ENCODE assay signal across 8 mouse cellular contexts in the genomic region with DNA sequence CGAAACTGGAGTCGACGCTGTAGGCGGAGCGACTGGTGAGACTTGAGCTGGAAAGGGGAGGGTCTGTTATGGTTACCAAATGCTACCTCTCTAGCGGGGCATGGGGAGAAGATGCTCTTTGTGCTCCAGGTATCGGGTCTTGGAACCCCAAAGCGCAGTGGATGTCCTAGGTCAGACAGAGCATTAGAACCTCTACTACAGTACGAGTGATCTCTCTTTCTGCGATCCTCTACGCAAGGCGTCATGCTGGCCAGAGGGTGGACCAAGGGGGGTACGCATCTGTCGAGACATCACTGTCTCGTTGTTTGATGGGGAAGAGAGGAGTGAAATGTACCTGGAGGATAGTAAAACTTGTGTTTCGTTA. TPM values are rescaled to one million over a fixed set of nuclear protein-coding genes. Genes with fewer than 3 reads are reported as not detected.
DNase-seq lines count a peak whose midpoint lies in the region; ATAC-seq and TF ChIP-seq lines count a peak whose summit lies in the region.

No protein-coding gene starts in this region.

- no peaks in the 10 kb centered on the region for H3K36me3 ChIP-seq in kidney, adult 2 months (ENCODE audit: control insufficient read depth, insufficient read depth, low read length)
- H3K36me3 ChIP-seq in hindbrain, postnatal 0 days (ENCODE audit: insufficient read depth, low read length) = peaks cover 14% of the 10 kb centered on the region; the same call in 1 of the 2 replicates
- H3K36me3 ChIP-seq in midbrain, embryonic 14.5 days (ENCODE audit: control insufficient read depth, insufficient read depth, low read length) = peaks cover 33% of the 10 kb centered on the region

- H3K4me3 ChIP-seq in kidney, adult 2 months (ENCODE audit: insufficient read depth, low read depth, low read length) = peak overlapping the region; percentile 87
- H3K4me3 ChIP-seq in bone marrow macrophage, adult 2 months (ENCODE audit: insufficient read depth, low read length) = peak overlapping the region; percentile 85
- H3K4me3 ChIP-seq in hindbrain, postnatal 0 days (ENCODE audit: low read length) = peak overlapping the region; percentile 87
- peak overlapping the region; percentile 97 for H3K4me3 ChIP-seq in midbrain, embryonic 14.5 days (replicated peaks; ENCODE audit: low read depth, low read length)

- peaks cover 2% of the 10 kb centered on the region; the same call in 1 of the 2 replicates for H3K4me1 ChIP-seq in kidney, adult 2 months (ENCODE audit: control insufficient read depth, insufficient read depth, low read length)
- H3K4me1 ChIP-seq in bone marrow macrophage, adult 2 months (ENCODE audit: control insufficient read depth, insufficient read depth, low read length) = peaks cover 19% of the 10 kb centered on the region
- peaks cover 18% of the 10 kb centered on the region for H3K4me1 ChIP-seq in hindbrain, postnatal 0 days (ENCODE audit: insufficient read depth, low read length)
- H3K4me1 ChIP-seq in midbrain, embryonic 14.5 days (ENCODE audit: control insufficient read depth, insufficient read depth, low read length) = peaks cover 17% of the 10 kb centered on the region

- no peaks in the 10 kb centered on the region for H3K27me3 ChIP-seq in kidney, adult 2 months (replicated peaks; ENCODE audit: control insufficient read depth, insufficient read depth, low read length)
- H3K27me3 ChIP-seq in hindbrain, postnatal 0 days (ENCODE audit: insufficient read depth, low read length) = no peaks in the 10 kb centered on the region
- no peaks in the 10 kb centered on the region for H3K27me3 ChIP-seq in midbrain, embryonic 14.5 days (ENCODE audit: control insufficient read depth, insufficient read depth, low read length)

- TF ChIP-seq CTCF in kidney, adult 2 months (conservative IDR thresholded peaks at IDR 0.05; ENCODE audit: insufficient read depth, insufficient read length, low read depth, low read length) = no peak
- no peak for TF ChIP-seq CTCF in bone marrow macrophage, adult 2 months (IDR thresholded peaks at IDR 0.05; ENCODE audit: low read depth, low read length)
- TF ChIP-seq CTCF in hindbrain, postnatal 0 days (IDR thresholded peaks at IDR 0.05; ENCODE audit: low read depth) = no peak

- no peaks in the 10 kb centered on the region for H3K9me3 ChIP-seq in hindbrain, postnatal 0 days (ENCODE audit: low read length)
- H3K9me3 ChIP-seq in midbrain, embryonic 14.5 days (ENCODE audit: control insufficient read depth, low read length) = no peaks in the 10 kb centered on the region

- intact Hi-C loops in left cerebral cortex, postnatal 14 days (cut with DNase I) = no loop called here

- WGBS in kidney, adult 2 months = under 1% methylated on average over 16 of the region's 16 CpGs
- WGBS in hindbrain, postnatal 0 days = under 1% methylated on average over 16 of the region's 16 CpGs
- WGBS in midbrain, embryonic 14.5 days = 1% methylated on average over 16 of the region's 16 CpGs

- peak overlapping the region; percentile 80 for H3K9ac ChIP-seq in hindbrain, postnatal 0 days (replicated peaks; ENCODE audit: low read length)
- H3K9ac ChIP-seq in midbrain, embryonic 14.5 days (replicated peaks; ENCODE audit: low read length) = peak overlapping the region; percentile 84

- DNase-seq in kidney, adult 2 months = no peak
- DNase-seq in kidney, postnatal 4 days = no peak
- no peak for DNase-seq in hindbrain, postnatal 0 days (ENCODE audit: low spot score)
- no peak for DNase-seq in midbrain, embryonic 14.5 days
- DNase-seq in left cerebral cortex, postnatal 14 days (ENCODE audit: low spot score in 2 of 2) = no peak
- no peak for DNase-seq in spleen, adult 12 weeks (ENCODE audit: low spot score)
- DNase-seq in adrenal gland, postnatal 10 days = no peak

- peak; percentile 59 for ATAC-seq in hindbrain, postnatal 0 days
- ATAC-seq in midbrain, embryonic 14.5 days (ENCODE audit: low FRiP score, low TSS enrichment) = peak; percentile 46; the same call in 1 of the 2 replicates

- no peak overlapping the region for H3K27ac ChIP-seq in kidney, adult 2 months (ENCODE audit: insufficient read depth, low read depth, low read length)
- no peak overlapping the region for H3K27ac ChIP-seq in bone marrow macrophage, adult 2 months (ENCODE audit: insufficient read depth, low read depth, low read length)
- H3K27ac ChIP-seq in hindbrain, postnatal 0 days = peak overlapping the region; percentile 65; the same call in 1 of the 2 replicates
- H3K27ac ChIP-seq in midbrain, embryonic 14.5 days (replicated peaks; ENCODE audit: low read depth, low read length) = peak overlapping the region; percentile 66

- TF ChIP-seq POLR2A in kidney, adult 2 months (IDR thresholded peaks at IDR 0.05; ENCODE audit: low read depth, low read length) = no peak
- TF ChIP-seq POLR2A in bone marrow macrophage, adult 2 months (IDR thresholded peaks at IDR 0.05; ENCODE audit: borderline replicate concordance, low read depth, low read length) = no peak

- peak overlapping the region; percentile 86 for H3K4me2 ChIP-seq in hindbrain, postnatal 0 days (ENCODE audit: low read depth, low read length)
- H3K4me2 ChIP-seq in midbrain, embryonic 14.5 days (ENCODE audit: low read length) = peak overlapping the region; percentile 85

RNA-seq across cellular contexts. Expression of a gene that starts 0.5 kb away (rescaled TPM):
- 16.9 and 18.8 TPM in 2 replicates for polyA plus RNA-seq in kidney, adult 2 months (2012; rRNA removed)
- polyA plus RNA-seq in bone marrow macrophage, adult 2 months (2012; ENCODE audit: insufficient read depth, insufficient read length, missing spikeins) = 19.9 and 21.5 TPM in 2 replicates
- total RNA-seq in hindbrain, postnatal 0 days (2014; rRNA removed) = 11.4 and 14.3 TPM in 2 replicates
- 7.9 and 9.9 TPM in 2 replicates for polyA plus RNA-seq in hindbrain, postnatal 0 days (2015; fragmentation: Nextera tagmentation; extraction: Ambion mirVana)
- polyA plus RNA-seq in midbrain, embryonic 14.5 days (2014; fragmentation: Nextera tagmentation; extraction: Ambion mirVana) = 18.0 and 18.4 TPM in 2 replicates
- 10 to 100 TPM; 19.8 to 22.4 TPM for total RNA-seq in left cerebral cortex, postnatal 14 days (2021)
- total RNA-seq in adrenal gland, postnatal 10 days (2021) = 10 to 100 TPM; 17.8 to 24.5 TPM

RNA-seq across cellular contexts. Expression of a gene that starts 0.6 kb away (rescaled TPM):
- 20.5 and 24.1 TPM in 2 replicates for polyA plus RNA-seq in kidney, adult 2 months (2012; rRNA removed)
- polyA plus RNA-seq in bone marrow macrophage, adult 2 months (2012; ENCODE audit: insufficient read depth, insufficient read length, missing spikeins) = 23.6 and 24.5 TPM in 2 replicates
- total RNA-seq in hindbrain, postnatal 0 days (2014; rRNA removed) = 46.4 and 52.8 TPM in 2 replicates
- 39.2 and 42.8 TPM in 2 replicates for polyA plus RNA-seq in hindbrain, postnatal 0 days (2015; fragmentation: Nextera tagmentation; extraction: Ambion mirVana)
- polyA plus RNA-seq in midbrain, embryonic 14.5 days (2014; fragmentation: Nextera tagmentation; extraction: Ambion mirVana) = 48.4 and 49.9 TPM in 2 replicates
- total RNA-seq in left cerebral cortex, postnatal 14 days (2021) = 10 to 100 TPM; 43.2 to 50.7 TPM
- 10 to 100 TPM; 38.0 to 38.1 TPM for total RNA-seq in adrenal gland, postnatal 10 days (2021)

RNA-seq across cellular contexts. Expression of a gene that starts 21.9 kb away (rescaled TPM):
- polyA plus RNA-seq in kidney, adult 2 months (2012; rRNA removed) = 5.0 and 5.7 TPM in 2 replicates
- not detected in 2 replicates for polyA plus RNA-seq in bone marrow macrophage, adult 2 months (2012; ENCODE audit: insufficient read depth, insufficient read length, missing spikeins)
- total RNA-seq in hindbrain, postnatal 0 days (2014; rRNA removed) = not detected in 2 replicates
- 0.35 and 0.43 TPM in 2 replicates for polyA plus RNA-seq in hindbrain, postnatal 0 days (2015; fragmentation: Nextera tagmentation; extraction: Ambion mirVana)
- polyA plus RNA-seq in midbrain, embryonic 14.5 days (2014; fragmentation: Nextera tagmentation; extraction: Ambion mirVana) = 0.22 and 0.31 TPM in 2 replicates
- not detected for total RNA-seq in left cerebral cortex, postnatal 14 days (2021)
- total RNA-seq in adrenal gland, postnatal 10 days (2021) = under 1 TPM in 1 of 2 experiments, not detected in 1; 0.30 TPM

RNA-seq across cellular contexts. Expression of a gene that starts 34.0 kb away (rescaled TPM):
- 26.1 and 26.7 TPM in 2 replicates for polyA plus RNA-seq in kidney, adult 2 months (2012; rRNA removed)
- not detected in 2 replicates for polyA plus RNA-seq in bone marrow macrophage, adult 2 months (2012; ENCODE audit: insufficient read depth, insufficient read length, missing spikeins)
- 2.0 and 2.5 TPM in 2 replicates for total RNA-seq in hindbrain, postnatal 0 days (2014; rRNA removed)
- 2.7 and 3.7 TPM in 2 replicates for polyA plus RNA-seq in hindbrain, postnatal 0 days (2015; fragmentation: Nextera tagmentation; extraction: Ambion mirVana)
- polyA plus RNA-seq in midbrain, embryonic 14.5 days (2014; fragmentation: Nextera tagmentation; extraction: Ambion mirVana) = 0.46 and 1.1 TPM in 2 replicates
- under 1 TPM in 1 of 2 experiments, not detected in 1; 0.33 TPM for total RNA-seq in left cerebral cortex, postnatal 14 days (2021)
- total RNA-seq in adrenal gland, postnatal 10 days (2021) = 1 to 10 TPM; 1.5 to 2.6 TPM

RNA-seq across cellular contexts. Expression of a gene that starts 40.8 kb away (rescaled TPM):
- 5.1 and 5.3 TPM in 2 replicates for polyA plus RNA-seq in kidney, adult 2 months (2012; rRNA removed)
- 0.23 TPM in 1 of 2 replicates, not detected in the other for polyA plus RNA-seq in bone marrow macrophage, adult 2 months (2012; ENCODE audit: insufficient read depth, insufficient read length, missing spikeins)
- 1.7 and 3.1 TPM in 2 replicates for total RNA-seq in hindbrain, postnatal 0 days (2014; rRNA removed)
- 2.2 and 2.8 TPM in 2 replicates for polyA plus RNA-seq in hindbrain, postnatal 0 days (2015; fragmentation: Nextera tagmentation; extraction: Ambion mirVana)
- polyA plus RNA-seq in midbrain, embryonic 14.5 days (2014; fragmentation: Nextera tagmentation; extraction: Ambion mirVana) = 0.43 and 0.68 TPM in 2 replicates
- total RNA-seq in left cerebral cortex, postnatal 14 days (2021) = 1 to 10 TPM; 3.2 to 4.2 TPM
- total RNA-seq in adrenal gland, postnatal 10 days (2021) = 1 to 10 TPM; 3.1 to 4.7 TPM

Comparison
In these comparisons a context has a peak if more than half of its experiments do, and no peak if none do; other contexts are left out.
1. H3K27ac ChIP-seq: peak in hindbrain, postnatal 0 days (single experiment) and midbrain, embryonic 14.5 days (single experiment); none in kidney, adult 2 months (single experiment) and bone marrow macrophage, adult 2 months (single experiment).
2. Peak in every context shown above with its lines, with median percentiles within 50 percentile points of each other: H3K4me3 ChIP-seq.